Mouse (Mus musculus) hindbrain, embryonic 11.5 days (tissue): ENCODE data around the gene Disp2. TPM values are rescaled to one million over a fixed set of nuclear protein-coding genes. Genes with fewer than 3 reads are reported as not detected.

Experiments
- ATAC-seq: fragments of 200-750 bp; cut with Nextera tagmentation; 2 replicates; pipeline ENCODE4 v1.8.0; 2017; ENCODE audit warnings: mild to moderate bottlenecking, moderate TSS enrichment, moderate library complexity; ENCODE audit not compliant: low FRiP score
- DNase-seq: peaks from one replicate; pipeline ENCODE4 v3.0.0-alpha.2; 2015; ENCODE audit warnings: low spot score
- H3K27ac ChIP-seq: fragments of 300-500 bp; sonication (generic); 2 replicates; pipeline ENCODE4 v1.5.1; 2014; ENCODE audit warnings: mild to moderate bottlenecking, low read depth, low read length
- H3K27me3 ChIP-seq: fragments of 300-500 bp; sonication (generic); 2 replicates; pipeline ENCODE4 v1.6.1; 2014; ENCODE audit warnings: mild to moderate bottlenecking, low read length, moderate library complexity, mixed read lengths; ENCODE audit not compliant: control insufficient read depth, insufficient read depth
- H3K36me3 ChIP-seq: fragments of 300-500 bp; sonication (generic); 2 replicates; pipeline ENCODE4 v1.6.1; 2014; ENCODE audit warnings: mild to moderate bottlenecking, low read length, moderate library complexity, mixed read lengths; ENCODE audit not compliant: control insufficient read depth, insufficient read depth
- H3K4me1 ChIP-seq: fragments of 300-500 bp; sonication (generic); replicated peaks from 2 replicates; pipeline ENCODE4 v1.6.1; 2014; ENCODE audit warnings: low read length, mixed read lengths; ENCODE audit not compliant: control insufficient read depth, insufficient read depth
- H3K4me2 ChIP-seq: fragments of 300-500 bp; sonication (generic); replicated peaks from 2 replicates; pipeline ENCODE4 v1.6.1; 2014; ENCODE audit warnings: mild to moderate bottlenecking, low read depth, low read length
- H3K4me3 ChIP-seq: fragments of 300-500 bp; sonication (generic); 2 replicates; pipeline ENCODE4 v1.5.1; 2014; ENCODE audit warnings: low read depth, low read length
- H3K9ac ChIP-seq: fragments of 300-500 bp; sonication (generic); 2 replicates; pipeline ENCODE4 v1.6.1; 2014; ENCODE audit warnings: low read depth, low read length
- H3K9me3 ChIP-seq: fragments of 300-500 bp; sonication (generic); 2 replicates; pipeline ENCODE4 v1.6.1; 2016; ENCODE audit warnings: low read length; ENCODE audit not compliant: control insufficient read depth
- WGBS: fragments of 180-500 bp; shearing (Covaris S2); extraction: QIAGEN DNeasy Blood & Tissue Kit; methylation state at CpG from one replicate; pipeline ENCODE4 v1.1.7; 2014; 5-methylcytosine and 5-hydroxymethylcytosine counted together
- polyA plus RNA-seq: library from polyadenylated mRNA; unstranded; fragments of >200 nt; fragmentation: Nextera tagmentation; extraction: Ambion mirVana; gene quantifications from 2 replicates; pipeline ENCODE4 v1.2.1, GENCODE M21; 2014

Disp2 gene
- polyA plus RNA-seq, 1 experiment from 2014 or later: 9.2 TPM

DNA sequence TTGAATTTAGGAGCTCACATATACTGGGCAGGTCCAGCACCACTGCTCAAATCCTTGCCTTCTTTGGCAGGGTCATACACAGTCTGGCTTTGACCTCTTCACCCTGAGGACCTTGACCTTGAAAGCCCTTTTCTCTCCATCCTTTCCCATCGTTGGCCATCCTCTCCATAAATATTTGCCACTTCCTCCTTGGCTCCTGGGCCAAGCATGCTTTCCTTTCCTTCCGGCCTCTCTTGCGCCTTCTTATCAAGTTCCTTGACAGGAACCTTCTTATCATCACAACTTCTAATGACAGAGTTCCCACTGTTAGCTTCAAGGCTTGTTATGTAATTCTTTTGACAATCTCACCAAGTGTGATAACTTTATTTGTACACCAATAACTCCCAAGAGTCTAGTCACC lies 25.6 kb downstream of the Disp2 start:
- no peak for ATAC-seq
- 72% methylated on average over 3 of the region's 3 CpGs for WGBS
- H3K4me2 ChIP-seq: no peak overlapping the region

DNA sequence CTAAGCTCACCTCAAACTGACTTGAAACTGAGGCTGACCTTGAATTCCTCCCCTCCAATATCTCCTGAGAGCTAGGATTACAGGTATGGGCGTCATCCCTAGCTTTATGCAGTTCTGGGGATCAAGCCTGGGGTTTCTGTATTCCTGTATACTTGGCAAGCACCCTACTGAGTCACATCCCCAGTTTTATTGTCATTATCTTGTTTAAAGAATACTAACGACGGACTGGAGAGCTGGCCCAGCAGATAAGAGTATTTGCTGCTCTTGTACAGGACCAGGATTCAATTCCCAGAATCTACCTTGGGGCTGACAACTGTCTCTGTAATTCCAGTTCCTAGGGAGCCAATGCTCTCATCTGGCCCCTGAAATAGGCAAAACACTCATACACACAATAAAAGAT lies 26.2 kb downstream of the Disp2 start:
- Histone ChIP-seq H3K27ac (no peak overlapping the region), H3K4me2 (no peak overlapping the region), H3K4me1 (no peaks in the 10 kb centered on the region), H3K9ac (no peak overlapping the region), H3K27me3 (no peaks in the 10 kb centered on the region; the same call in 1 of the 2 replicates), H3K4me3 (no peak overlapping the region), H3K9me3 (no peaks in the 10 kb centered on the region), H3K36me3 (no peaks in the 10 kb centered on the region)
- DNase-seq: no peak
- ATAC-seq: no peak
- WGBS: 45% methylated on average over 3 of the region's 3 CpGs

More for the DNA sequence above, 25.6 kb downstream of the Disp2 start:
- no peak overlapping the region for H3K9ac ChIP-seq
- no peak overlapping the region for H3K27ac ChIP-seq
- H3K36me3 ChIP-seq: no peaks in the 10 kb centered on the region
- H3K27me3 ChIP-seq: no peaks in the 10 kb centered on the region; the same call in 1 of the 2 replicates
- H3K9me3 ChIP-seq: no peaks in the 10 kb centered on the region
- no peak for DNase-seq
- H3K4me3 ChIP-seq: no peak overlapping the region
- no peaks in the 10 kb centered on the region for H3K4me1 ChIP-seq

DNA sequence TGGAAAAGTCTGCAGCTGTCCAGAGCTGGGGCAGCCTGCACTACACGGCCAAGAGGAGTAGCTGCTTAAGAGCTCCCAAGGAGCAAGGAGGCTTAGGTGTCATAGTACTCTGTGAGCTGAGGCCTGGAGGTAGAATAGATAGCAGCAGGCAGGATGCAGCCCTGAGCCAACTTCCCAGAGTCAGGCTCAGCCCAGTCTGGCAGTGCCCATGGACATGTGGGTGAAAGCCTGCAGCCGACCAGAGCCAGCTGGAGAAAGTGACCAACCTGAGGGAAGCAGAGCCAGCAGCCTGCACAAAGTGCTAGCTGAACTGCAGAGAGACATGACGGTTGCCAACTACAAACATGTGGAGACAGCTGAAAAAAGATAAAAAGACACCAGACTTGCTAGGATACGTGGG lies 27.3 kb downstream of the Disp2 start:
- H3K36me3 ChIP-seq: no peaks in the 10 kb centered on the region
- WGBS: 78% methylated on average over 4 of the region's 4 CpGs
- ATAC-seq (no peak), DNase-seq (no peak)
- no peak overlapping the region for H3K27ac ChIP-seq
- H3K9ac ChIP-seq: no peak overlapping the region
- no peak overlapping the region for H3K4me3 ChIP-seq
- H3K9me3 ChIP-seq: no peaks in the 10 kb centered on the region
- no peaks in the 10 kb centered on the region for H3K4me1 ChIP-seq
- H3K4me2 ChIP-seq: no peak overlapping the region
- H3K27me3 ChIP-seq: no peaks in the 10 kb centered on the region; the same call in 1 of the 2 replicates

DNA sequence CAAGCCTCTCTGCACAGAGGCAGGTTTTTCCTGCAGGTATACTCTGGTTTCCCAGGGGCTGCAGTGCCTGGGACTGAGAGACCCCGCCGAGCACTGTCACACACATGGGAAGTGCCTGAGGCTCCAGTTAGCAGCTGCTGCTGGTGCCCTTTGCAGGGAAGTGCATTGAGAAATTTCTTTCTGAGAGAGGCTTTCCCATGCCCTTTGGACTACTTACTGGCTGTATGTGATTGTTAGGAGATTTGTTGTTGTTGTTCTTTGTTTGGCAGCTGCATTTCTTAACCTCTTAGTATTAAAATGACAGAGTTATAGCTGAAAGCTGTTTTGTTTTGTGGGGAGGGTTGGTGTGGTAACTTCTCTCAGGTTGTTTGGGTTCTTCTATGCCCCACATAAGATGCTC lies 31.3 kb downstream of the Disp2 start:
- Histone ChIP-seq H3K9ac (no peak overlapping the region), H3K4me1 (peaks cover 8% of the 10 kb centered on the region), H3K4me3 (no peak overlapping the region), H3K27ac (no peak overlapping the region), H3K36me3 (no peaks in the 10 kb centered on the region), H3K9me3 (no peaks in the 10 kb centered on the region), H3K4me2 (no peak overlapping the region), H3K27me3 (no peaks in the 10 kb centered on the region)
- 35% methylated on average over 2 of the region's 2 CpGs for WGBS
- DNase-seq (no peak), ATAC-seq (no peak)

DNA sequence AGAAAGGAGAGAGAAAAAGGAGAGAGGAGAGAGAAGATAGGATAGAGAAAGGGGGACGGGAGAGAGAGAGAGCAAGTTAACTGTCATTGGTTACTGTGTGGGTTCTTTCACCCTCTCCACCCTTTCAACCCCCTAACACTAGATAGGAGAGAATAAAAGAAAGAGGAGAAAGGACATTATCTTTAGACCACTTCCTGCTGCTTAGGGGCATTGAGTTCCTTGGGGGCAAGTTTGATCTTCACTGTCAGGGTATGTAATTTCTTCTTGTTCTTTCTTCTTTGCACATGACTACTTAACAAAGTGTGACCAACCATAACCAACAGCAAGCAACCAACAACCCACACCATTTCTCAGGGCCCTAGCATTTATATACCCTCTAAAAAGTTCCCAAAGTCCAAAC lies 33.2 kb downstream of the Disp2 start:
- WGBS: 70% methylated on average over 1 of the region's 1 CpGs
- ATAC-seq: no peak
- H3K4me1 ChIP-seq: peaks cover 8% of the 10 kb centered on the region

DNA sequence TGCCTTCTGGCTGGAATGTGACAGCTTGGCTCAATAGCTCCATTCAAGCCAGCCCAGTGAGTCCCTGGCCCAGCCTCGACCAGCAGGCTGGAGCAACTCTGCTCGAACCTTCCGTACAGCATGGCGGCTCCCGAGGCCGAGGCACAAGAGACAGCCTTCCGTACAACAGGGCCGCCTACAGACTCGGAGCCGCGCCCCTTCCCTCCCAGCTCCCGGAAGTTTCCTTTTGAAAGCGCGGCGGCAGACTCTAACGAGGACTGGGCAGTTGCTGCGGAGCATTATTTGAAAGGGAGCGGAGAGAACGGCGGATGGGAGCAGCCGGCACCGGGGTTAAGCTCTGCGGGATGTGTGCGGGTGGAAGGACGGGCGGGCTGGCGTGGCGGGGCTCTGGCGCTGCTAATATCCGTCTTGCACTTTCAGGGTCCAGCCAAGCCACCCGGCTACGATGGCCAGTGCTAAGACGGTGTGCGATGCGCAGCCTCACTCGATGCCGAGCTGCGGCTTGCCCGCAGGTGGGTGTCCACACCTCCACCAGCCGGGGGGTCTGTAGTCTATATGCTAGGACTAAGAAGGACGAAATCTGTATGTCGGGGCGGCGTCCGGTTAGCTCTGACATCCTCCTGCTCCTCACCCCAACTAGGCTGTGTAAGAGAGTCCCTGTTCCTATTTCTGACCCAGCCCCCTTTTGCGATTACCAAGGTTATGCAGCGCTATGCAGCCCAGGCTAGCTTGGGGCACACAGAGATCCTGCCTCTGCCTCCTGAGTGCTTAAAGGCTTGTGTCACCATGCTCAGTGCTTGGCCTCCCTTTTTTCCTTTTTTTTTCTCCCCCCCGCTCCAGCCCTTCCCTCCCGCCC lies 34.7 kb downstream of the Disp2 start, which contains the start of gene Knstrn:
Knstrn (plus strand) TSS at position 23 of the 856 bp plus-strand sequence.
- Histone ChIP-seq H3K9me3 (no peaks in the 10 kb centered on the region), H3K27ac (0 out of 2 replicates have a peak within 1 kb of the TSS, but pooled peaks have one; percentile 56), H3K36me3 (no peaks in the 10 kb centered on the region), H3K4me2 (peak within 1 kb of the TSS; percentile 70), H3K9ac (peak within 1 kb of the TSS; percentile 76), H3K27me3 (no peaks in the 10 kb centered on the region), H3K4me3 (peak within 1 kb of the TSS; percentile 73), H3K4me1 (peaks cover 8% of the 10 kb centered on the region)
- peak; percentile 98 for ATAC-seq
- DNase-seq: peak; percentile 93
- WGBS: 1% methylated on average over 49 of the region's 49 CpGs

More for the DNA sequence above, 33.2 kb downstream of the Disp2 start:
- DNase-seq: no peak
- Histone ChIP-seq H3K27ac (no peak overlapping the region), H3K9ac (no peak overlapping the region), H3K27me3 (no peaks in the 10 kb centered on the region), H3K4me2 (no peak overlapping the region), H3K9me3 (no peaks in the 10 kb centered on the region), H3K4me3 (no peak overlapping the region), H3K36me3 (no peaks in the 10 kb centered on the region)

DNA sequence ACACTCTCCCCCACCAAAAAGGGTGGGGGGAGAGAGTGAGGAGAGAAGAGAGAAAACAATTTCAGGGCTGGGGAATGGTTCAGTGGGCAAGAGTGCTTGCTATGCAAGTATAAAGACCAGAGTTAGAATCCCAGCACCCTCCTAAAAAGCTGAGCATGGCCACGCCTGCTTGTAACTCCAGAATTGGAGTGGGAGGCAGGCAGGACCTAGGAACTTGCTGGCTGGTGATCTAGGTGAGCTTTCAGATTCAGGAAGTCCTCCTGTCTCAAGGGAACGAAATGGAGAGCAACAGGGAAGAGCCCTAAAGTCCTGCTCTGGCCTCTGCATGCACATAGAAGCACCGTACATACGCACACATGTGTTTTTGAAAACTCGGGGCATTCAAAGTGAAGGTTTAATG lies 43.3 kb downstream of the Disp2 start:
- 92% methylated on average over 5 of the region's 5 CpGs for WGBS
- no peak for DNase-seq
- Histone ChIP-seq H3K4me1 (no peaks in the 10 kb centered on the region), H3K27ac (no peak overlapping the region), H3K4me3 (no peak overlapping the region), H3K36me3 (peaks cover 7% of the 10 kb centered on the region), H3K9me3 (no peaks in the 10 kb centered on the region), H3K9ac (no peak overlapping the region), H3K27me3 (no peaks in the 10 kb centered on the region), H3K4me2 (no peak overlapping the region)
- no peak for ATAC-seq

DNA sequence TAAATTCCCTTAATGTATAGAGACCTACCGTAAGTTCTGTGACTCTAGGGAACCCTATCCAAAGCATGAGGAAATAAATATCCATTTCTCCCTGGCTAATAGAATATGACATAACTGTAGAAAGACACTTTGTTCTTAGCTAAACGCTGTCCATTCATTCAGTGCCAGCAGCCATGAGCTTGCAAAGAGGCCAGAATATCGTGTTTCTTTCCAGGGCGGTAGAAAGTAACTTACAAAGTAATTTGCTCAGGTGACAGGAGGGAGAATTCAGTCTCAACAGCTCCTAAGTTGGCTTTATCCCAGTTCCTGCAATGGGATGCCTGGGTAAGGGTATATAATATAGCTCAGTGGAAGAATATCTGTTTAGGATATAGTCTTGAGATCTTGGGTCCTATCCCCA lies 44.9 kb downstream of the Disp2 start:
- ATAC-seq (no peak), DNase-seq (no peak)
- Histone ChIP-seq H3K4me2 (no peak overlapping the region), H3K4me1 (no peaks in the 10 kb centered on the region), H3K27ac (no peak overlapping the region), H3K27me3 (no peaks in the 10 kb centered on the region), H3K4me3 (no peak overlapping the region), H3K9me3 (no peaks in the 10 kb centered on the region), H3K9ac (no peak overlapping the region), H3K36me3 (peaks cover 7% of the 10 kb centered on the region)
- WGBS: 97% methylated on average over 4 of the region's 4 CpGs

DNA sequence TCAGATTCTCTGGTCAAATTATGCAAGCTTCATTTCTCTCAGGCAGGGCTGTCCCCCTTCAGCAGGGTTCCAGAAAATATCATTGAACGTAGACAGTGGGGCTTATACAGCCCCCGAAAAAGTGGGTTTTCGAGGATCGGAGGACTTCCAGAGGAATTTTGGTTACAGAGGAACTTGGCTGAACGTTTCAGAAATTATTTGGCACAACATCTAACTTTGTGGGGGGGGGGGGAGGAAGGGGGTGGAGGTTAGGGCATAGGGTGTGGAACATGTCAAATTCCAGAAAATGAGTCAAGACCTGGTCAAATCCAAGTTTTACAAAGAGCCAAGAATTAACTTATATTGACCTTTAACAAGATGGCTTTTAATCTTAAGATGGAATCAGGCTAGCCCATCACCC lies 49.6 kb downstream of the Disp2 start:
- Histone ChIP-seq H3K4me1 (no peaks in the 10 kb centered on the region), H3K9ac (no peak overlapping the region), H3K4me3 (no peak overlapping the region), H3K9me3 (no peaks in the 10 kb centered on the region), H3K4me2 (no peak overlapping the region), H3K36me3 (peaks cover 5% of the 10 kb centered on the region), H3K27me3 (no peaks in the 10 kb centered on the region), H3K27ac (no peak overlapping the region)
- no peak for ATAC-seq
- DNase-seq: no peak
- 95% methylated on average over 5 of the region's 5 CpGs for WGBS
